Mouse (Mus musculus) liver, adult 2 months (tissue): ENCODE results near the gene Ebf1.

Source experiments
- CTCF ChIP-seq: fragments of 200-500 bp; IDR thresholded peaks from 2 replicates; pipeline ENCODE4 v1.5.1; 2011; ENCODE audit warnings: low read depth, low read length, control low read depth
- POLR2A ChIP-seq: fragments of 200-500 bp; IDR thresholded peaks from 2 replicates; pipeline ENCODE4 v1.6.1; 2011; ENCODE audit warnings: low read length, control low read depth; ENCODE audit not compliant: insufficient read depth; ENCODE audit errors: extremely low read depth

DNA sequence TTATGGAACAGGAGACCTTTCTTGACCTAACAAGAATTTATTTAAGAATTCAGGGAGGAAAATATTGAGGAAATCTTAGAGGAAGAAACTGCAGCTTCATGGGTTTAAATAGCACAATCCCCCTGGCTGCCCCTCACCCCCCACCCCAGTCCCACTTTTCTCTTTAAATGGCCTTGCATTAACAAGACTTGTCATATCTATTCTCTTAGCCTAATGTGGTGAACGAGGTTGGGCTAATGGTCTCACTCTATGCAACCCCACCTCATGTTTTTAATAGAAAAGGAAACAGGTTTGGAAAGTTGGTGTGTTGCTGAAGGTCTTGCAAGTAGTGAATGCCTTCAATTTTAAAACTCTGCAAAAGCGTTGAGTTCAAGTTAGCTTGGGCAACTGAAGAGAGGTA, 110.7 kb downstream of the Ebf1 start:
- no peak for TF ChIP-seq POLR2A
- no peak for TF ChIP-seq CTCF
